Mouse (Mus musculus): Measurements from ENCODE around the gene Sorcs2. TPM values are rescaled to one million over a fixed set of nuclear protein-coding genes. Genes with fewer than 3 reads are reported as not detected.

Gene Sorcs2
- polyA plus RNA-seq, 1 experiment: 24.9 TPM

- H3K4me3 ChIP-seq (ENCODE audit: insufficient read depth, low read depth, low read length): no peak overlapping the region
- H3K4me1 ChIP-seq (ENCODE audit: control insufficient read depth, insufficient read depth, insufficient read length, low read length): peaks cover 3% of the 10 kb centered on the region; the same call in 1 of the 2 replicates
- H3K27ac ChIP-seq (replicated peaks; ENCODE audit: low read depth, low read length): no peak overlapping the region
These were observed 82.8 kb downstream of the Sorcs2 start for GRCm38 (mm10) chr5:36315106-36315505.

- Histone ChIP-seq H3K4me3 (ENCODE audit: insufficient read depth, low read depth, low read length) (no peak overlapping the region), H3K4me1 (ENCODE audit: control insufficient read depth, insufficient read depth, insufficient read length, low read length) (peaks cover 3% of the 10 kb centered on the region; the same call in 1 of the 2 replicates), H3K27ac (replicated peaks; ENCODE audit: low read depth, low read length) (no peak overlapping the region)
These were observed 84.4 kb downstream of the Sorcs2 start for GRCm38 (mm10) chr5:36313353-36314079.

- Histone ChIP-seq H3K4me3 (ENCODE audit: insufficient read depth, low read depth, low read length) (no peak overlapping the region), H3K4me1 (ENCODE audit: control insufficient read depth, insufficient read depth, insufficient read length, low read length) (peaks cover 3% of the 10 kb centered on the region; the same call in 1 of the 2 replicates), H3K27ac (replicated peaks; ENCODE audit: low read depth, low read length) (no peak overlapping the region)
These were observed 85.0 kb downstream of the Sorcs2 start for GRCm38 (mm10) chr5:36312926-36313325.

- no peak overlapping the region for H3K4me3 ChIP-seq (ENCODE audit: insufficient read depth, low read depth, low read length)
- H3K27ac ChIP-seq (replicated peaks; ENCODE audit: low read depth, low read length): no peak overlapping the region
- no peaks in the 10 kb centered on the region for H3K4me1 ChIP-seq (ENCODE audit: control insufficient read depth, insufficient read depth, insufficient read length, low read length)
These were observed 93.5 kb downstream of the Sorcs2 start for GRCm38 (mm10) chr5:36304299-36304980.

- H3K27ac ChIP-seq (replicated peaks; ENCODE audit: low read depth, low read length): no peak overlapping the region
- no peak overlapping the region for H3K4me3 ChIP-seq (ENCODE audit: insufficient read depth, low read depth, low read length)
These were observed 96.8 kb downstream of the Sorcs2 start for GRCm38 (mm10) chr5:36301166-36301565.

GRCm38 (mm10) chr5:36298049-36298448 is 99.9 kb downstream of the Sorcs2 start:
- Histone ChIP-seq H3K4me3 (ENCODE audit: insufficient read depth, low read depth, low read length) (no peak overlapping the region), H3K4me1 (ENCODE audit: control insufficient read depth, insufficient read depth, insufficient read length, low read length) (no peaks in the 10 kb centered on the region), H3K27ac (replicated peaks; ENCODE audit: low read depth, low read length) (no peak overlapping the region)

More at GRCm38 (mm10) chr5:36301166-36301565, 96.8 kb downstream of the Sorcs2 start:
- H3K4me1 ChIP-seq (ENCODE audit: control insufficient read depth, insufficient read depth, insufficient read length, low read length): no peaks in the 10 kb centered on the region

- Histone ChIP-seq H3K27ac (replicated peaks; ENCODE audit: low read depth, low read length) (no peak overlapping the region), H3K4me3 (ENCODE audit: insufficient read depth, low read depth, low read length) (no peak overlapping the region), H3K4me1 (ENCODE audit: control insufficient read depth, insufficient read depth, insufficient read length, low read length) (no peaks in the 10 kb centered on the region)
These were observed 100.7 kb downstream of the Sorcs2 start for GRCm38 (mm10) chr5:36297246-36297645.

- Histone ChIP-seq H3K4me1 (ENCODE audit: control insufficient read depth, insufficient read depth, insufficient read length, low read length) (no peaks in the 10 kb centered on the region), H3K27ac (replicated peaks; ENCODE audit: low read depth, low read length) (no peak overlapping the region), H3K4me3 (ENCODE audit: insufficient read depth, low read depth, low read length) (no peak overlapping the region)
These were observed 104.6 kb downstream of the Sorcs2 start for GRCm38 (mm10) chr5:36293109-36293900.

GRCm38 (mm10) chr5:36292321-36292720 is 105.6 kb downstream of the Sorcs2 start:
- Histone ChIP-seq H3K27ac (replicated peaks; ENCODE audit: low read depth, low read length) (no peak overlapping the region), H3K4me1 (ENCODE audit: control insufficient read depth, insufficient read depth, insufficient read length, low read length) (no peaks in the 10 kb centered on the region), H3K4me3 (ENCODE audit: insufficient read depth, low read depth, low read length) (no peak overlapping the region)

GRCm38 (mm10) chr5:36291191-36291590 is 106.7 kb downstream of the Sorcs2 start:
- Histone ChIP-seq H3K4me3 (ENCODE audit: insufficient read depth, low read depth, low read length) (no peak overlapping the region), H3K4me1 (ENCODE audit: control insufficient read depth, insufficient read depth, insufficient read length, low read length) (no peaks in the 10 kb centered on the region)

GRCm38 (mm10) chr5:36285405-36285804 is 112.5 kb downstream of the Sorcs2 start:
- no peak overlapping the region for H3K4me3 ChIP-seq (ENCODE audit: insufficient read depth, low read depth, low read length)
- no peaks in the 10 kb centered on the region; the same call in 1 of the 2 replicates for H3K4me1 ChIP-seq (ENCODE audit: control insufficient read depth, insufficient read depth, insufficient read length, low read length)
- H3K27ac ChIP-seq (replicated peaks; ENCODE audit: low read depth, low read length): no peak overlapping the region

More at GRCm38 (mm10) chr5:36291191-36291590, 106.7 kb downstream of the Sorcs2 start:
- H3K27ac ChIP-seq (replicated peaks; ENCODE audit: low read depth, low read length): no peak overlapping the region

- Histone ChIP-seq H3K4me3 (ENCODE audit: insufficient read depth, low read depth, low read length) (no peak overlapping the region), H3K4me1 (ENCODE audit: control insufficient read depth, insufficient read depth, insufficient read length, low read length) (no peaks in the 10 kb centered on the region; the same call in 1 of the 2 replicates), H3K27ac (replicated peaks; ENCODE audit: low read depth, low read length) (no peak overlapping the region)
These were observed 118.0 kb downstream of the Sorcs2 start for GRCm38 (mm10) chr5:36279896-36280295.

GRCm38 (mm10) chr5:36274684-36275394 is 123.1 kb downstream of the Sorcs2 start:
- H3K4me3 ChIP-seq (ENCODE audit: insufficient read depth, low read depth, low read length): no peak overlapping the region
- no peak overlapping the region for H3K27ac ChIP-seq (replicated peaks; ENCODE audit: low read depth, low read length)
- no peaks in the 10 kb centered on the region for H3K4me1 ChIP-seq (ENCODE audit: control insufficient read depth, insufficient read depth, insufficient read length, low read length)

GRCm38 (mm10) chr5:36267194-36267769 is 130.7 kb downstream of the Sorcs2 start:
- H3K4me1 ChIP-seq (ENCODE audit: control insufficient read depth, insufficient read depth, insufficient read length, low read length): no peaks in the 10 kb centered on the region
- H3K4me3 ChIP-seq (ENCODE audit: insufficient read depth, low read depth, low read length): no peak overlapping the region
- no peak overlapping the region for H3K27ac ChIP-seq (replicated peaks; ENCODE audit: low read depth, low read length)
